Mouse (Mus musculus): ENCODE measurements around the gene Rab43.

Gene Rab43

GRCm38 (mm10) chr6:87746059-87746458 lies 65.9 kb downstream of the Rab43 start:
- no peak for DNase-seq

GRCm38 (mm10) chr6:87745301-87745700 lies 66.7 kb downstream of the Rab43 start:
- no peak for DNase-seq

GRCm38 (mm10) chr6:87744632-87745031 lies 67.3 kb downstream of the Rab43 start:
- no peak for DNase-seq

GRCm38 (mm10) chr6:87743281-87743680 lies 68.7 kb downstream of the Rab43 start:
- no peak for DNase-seq

GRCm38 (mm10) chr6:87742804-87743203 lies 69.2 kb downstream of the Rab43 start:
- no peak for DNase-seq

- DNase-seq: no peak
Measured at GRCm38 (mm10) chr6:87741978-87742377, 70.0 kb downstream of the Rab43 start.

GRCm38 (mm10) chr6:87740496-87740895 lies 71.5 kb downstream of the Rab43 start:
- no peak for DNase-seq

GRCm38 (mm10) chr6:87739898-87740297 lies 72.1 kb downstream of the Rab43 start:
- DNase-seq: no peak

Data from spleen, adult 18-20 months (tissue).